Mouse (Mus musculus) liver, adult 2 months (tissue): ENCODE measurements around the gene Dld.

Experiments used
- CTCF ChIP-seq: fragments of 200-500 bp; IDR thresholded peaks from 2 replicates; pipeline ENCODE4 v1.5.1; 2011; ENCODE audit warnings: low read depth, low read length, control low read depth
- POLR2A ChIP-seq: fragments of 200-500 bp; IDR thresholded peaks from 2 replicates; pipeline ENCODE4 v1.6.1; 2011; ENCODE audit warnings: low read length, control low read depth; ENCODE audit not compliant: insufficient read depth; ENCODE audit errors: extremely low read depth

DNA sequence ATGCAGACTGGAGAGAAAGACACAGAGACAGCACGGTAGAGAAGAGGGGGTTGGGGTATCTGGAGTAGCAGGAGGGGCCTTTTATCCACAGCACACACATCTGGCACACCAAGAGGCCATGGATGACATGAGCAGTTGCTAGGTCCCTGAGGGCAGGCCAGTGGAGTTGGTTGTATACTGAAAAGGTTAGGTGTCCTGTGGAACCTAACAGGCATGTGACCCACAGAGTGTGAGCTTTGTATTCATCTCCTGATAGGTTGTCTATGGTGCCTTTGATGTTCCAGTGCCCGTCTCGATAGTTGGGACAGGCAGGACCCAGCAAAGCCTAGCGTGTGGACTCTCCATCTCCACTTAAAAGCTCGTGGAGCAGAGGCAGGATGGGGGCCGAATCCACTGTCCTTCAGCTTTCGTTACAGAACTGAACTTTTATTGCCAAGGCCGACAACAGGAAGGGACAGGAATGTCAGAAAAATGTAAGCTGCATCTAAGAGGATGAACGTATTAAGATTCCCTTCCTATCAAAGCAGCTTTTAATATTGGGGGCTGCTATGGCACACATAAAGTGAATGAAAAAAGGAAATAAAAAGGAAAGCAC is 39.5 kb downstream of the Dld start:
- no peak for TF ChIP-seq CTCF
- TF ChIP-seq POLR2A: no peak
